Mouse (Mus musculus): Measurements from ENCODE around the gene Thap2. TPM values are rescaled to one million over a fixed set of nuclear protein-coding genes. Genes with fewer than 3 reads are reported as not detected.

Gene Thap2
- total RNA-seq, 2 experiments from 2014 or later: 13.0 to 18.3 TPM

Other genes with a start within 250 kb of the Thap2 start
- gene Tph2, start 199.4 kb downstream of the Thap2 start, total RNA-seq (2021): under 1 TPM; 0.48 to 0.70 TPM
- 10 to 100 TPM; 37.0 to 38.4 TPM for gene Tbc1d15, start 133.0 kb downstream of the Thap2 start, total RNA-seq (2021)
- 10 to 100 TPM; 42.0 to 43.0 TPM for gene Rab21, start 68.8 kb downstream of the Thap2 start, total RNA-seq (2021)
- 10 to 100 TPM; 40.6 to 45.3 TPM for gene Tmem19, start 21.9 kb downstream of the Thap2 start, total RNA-seq (2021)
- gene Zfc3h1, start 516 bp upstream of the Thap2 start, total RNA-seq (2021): 10 to 100 TPM; 43.4 to 46.7 TPM
- under 1 TPM in 1 of 2 experiments, not detected in 1; 0.66 TPM for gene A930009A15Rik, start 185.5 kb upstream of the Thap2 start, total RNA-seq (2021)
- gene Lgr5, start 203.3 kb upstream of the Thap2 start, total RNA-seq (2021): 1 to 10 TPM; 1.1 to 1.4 TPM

All from left cerebral cortex, postnatal 4 days (tissue).